Mouse (Mus musculus) small intestine, adult 2 months (tissue): ENCODE measurements around the gene Fam83f. TPM values are rescaled to one million over a fixed set of nuclear protein-coding genes. Genes with fewer than 3 reads are reported as not detected.
A peak's percentile ranks its signal among the peaks of the same experiment; 100 is the strongest.

ENCODE experiments used
- H3K27ac ChIP-seq: fragments of 200-500 bp; 2 replicates; pipeline ENCODE4 v1.5.1; 2012; ENCODE audit warnings: low read depth, low read length, control low read depth, inconsistent platforms; ENCODE audit not compliant: insufficient read depth
- H3K27me3 ChIP-seq: fragments of 200-500 bp; 2 replicates; pipeline ENCODE4 v1.6.1; 2012; ENCODE audit warnings: mild to moderate bottlenecking, moderate library complexity, low read length, inconsistent platforms; ENCODE audit not compliant: control insufficient read depth, insufficient read depth
- H3K36me3 ChIP-seq: fragments of 200-500 bp; 2 replicates; pipeline ENCODE4 v1.6.1; 2012; ENCODE audit warnings: mild to moderate bottlenecking, low read length, control low read depth, inconsistent platforms; ENCODE audit not compliant: control insufficient read depth, insufficient read depth
- H3K4me1 ChIP-seq: fragments of 200-500 bp; 2 replicates; pipeline ENCODE4 v1.6.1; 2012; ENCODE audit warnings: low read length, inconsistent platforms, mixed read lengths; ENCODE audit not compliant: control insufficient read depth, insufficient read depth, insufficient read length
- H3K4me3 ChIP-seq: fragments of 200-500 bp; 2 replicates; pipeline ENCODE4 v1.5.1; 2012; ENCODE audit warnings: low read depth, mild to moderate bottlenecking, control low read depth, inconsistent platforms, low read length, moderate library complexity
- CTCF ChIP-seq: fragments of 200-500 bp; IDR thresholded peaks from 2 replicates; pipeline ENCODE4 v1.5.1; 2012; ENCODE audit warnings: low read depth, mild to moderate bottlenecking, control low read depth, inconsistent platforms, low read length, moderate library complexity, mixed read lengths; ENCODE audit not compliant: insufficient replicate concordance, insufficient read length; ENCODE audit errors: extremely low read depth
- POLR2A ChIP-seq: fragments of 200-500 bp; IDR thresholded peaks from 2 replicates; pipeline ENCODE4 v1.6.1; 2012; ENCODE audit warnings: low read depth, mild to moderate bottlenecking, control low read depth, inconsistent platforms, low read length, moderate library complexity
- WGBS: fragments of 180-500 bp; shearing (Covaris S2); methylation state at CpG from one replicate; pipeline ENCODE4 v1.1.7; 2018; 5-methylcytosine and 5-hydroxymethylcytosine counted together
- polyA plus RNA-seq: library from polyadenylated mRNA; depleted of rRNA; stranded (reverse); fragments of >200 nt; gene quantifications from 2 replicates; pipeline ENCODE4 v1.2.3, GENCODE M21; 2012

Fam83f gene
- polyA plus RNA-seq, 1 experiment: 21.5 TPM

DNA sequence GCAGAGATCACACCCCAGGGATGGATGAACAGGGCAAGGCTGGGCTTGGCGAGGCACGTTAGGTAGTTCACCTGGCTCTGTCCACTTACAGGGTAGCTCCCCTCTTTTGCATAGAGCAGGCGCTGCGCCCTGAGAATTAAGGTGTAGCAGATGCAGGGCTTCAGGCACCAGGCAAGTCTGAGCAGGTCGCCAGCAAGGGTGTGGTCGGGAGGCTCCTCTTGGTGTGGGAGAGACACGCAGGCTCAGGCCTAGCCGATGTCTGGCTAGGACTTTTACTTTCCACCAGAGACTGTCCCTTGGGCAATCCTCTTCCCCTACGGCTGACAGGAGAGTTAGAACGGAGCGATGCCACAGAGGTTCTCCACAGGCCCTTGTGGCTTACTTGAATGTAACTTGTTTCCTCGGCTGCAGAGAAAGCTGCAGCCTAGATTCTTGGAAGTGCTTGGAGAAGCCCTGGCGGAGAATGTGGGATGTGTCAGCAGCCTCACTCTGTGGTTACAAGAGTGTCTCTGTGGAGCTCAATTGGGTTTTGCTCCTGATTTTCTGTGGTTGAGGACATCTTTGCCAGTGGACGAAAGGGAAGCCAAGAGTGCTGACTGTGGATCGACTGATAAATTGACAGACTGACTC lies 22.6 kb upstream of the Fam83f start:
- H3K27ac ChIP-seq: no peak overlapping the region
- peaks cover 10% of the 10 kb centered on the region for H3K4me1 ChIP-seq
- H3K27me3 ChIP-seq: no peaks in the 10 kb centered on the region
- H3K36me3 ChIP-seq: no peaks in the 10 kb centered on the region
- WGBS: 55% methylated on average over 15 of the region's 15 CpGs
- H3K4me3 ChIP-seq: no peak overlapping the region
- TF ChIP-seq POLR2A: no peak
- no peak for TF ChIP-seq CTCF

DNA sequence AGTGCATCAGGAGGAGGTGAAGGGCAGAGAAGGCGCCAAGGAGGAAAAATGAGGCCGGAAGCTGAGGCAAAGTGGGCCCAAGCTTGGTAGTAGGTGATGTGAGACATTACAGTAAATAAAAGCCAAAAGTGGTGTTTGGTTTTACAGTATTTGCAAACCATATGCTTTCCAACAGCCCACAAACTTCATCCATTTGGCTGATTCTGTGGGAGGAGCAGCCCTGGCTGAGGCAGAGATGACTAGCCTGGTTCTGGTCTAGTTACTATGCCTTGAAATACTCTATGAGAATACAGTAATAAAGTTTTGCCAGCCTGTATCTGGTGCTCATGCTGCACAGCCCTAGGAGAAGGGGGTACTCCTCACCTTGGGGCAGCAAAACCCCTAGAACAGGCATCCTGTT lies 21.2 kb upstream of the Fam83f start:
- H3K27me3 ChIP-seq: no peaks in the 10 kb centered on the region
- TF ChIP-seq POLR2A: no peak
- TF ChIP-seq CTCF: no peak
- no peaks in the 10 kb centered on the region for H3K36me3 ChIP-seq
- H3K27ac ChIP-seq: no peak overlapping the region
- H3K4me1 ChIP-seq: peaks cover 9% of the 10 kb centered on the region
- WGBS: 82% methylated on average over 2 of the region's 2 CpGs
- H3K4me3 ChIP-seq: no peak overlapping the region

DNA sequence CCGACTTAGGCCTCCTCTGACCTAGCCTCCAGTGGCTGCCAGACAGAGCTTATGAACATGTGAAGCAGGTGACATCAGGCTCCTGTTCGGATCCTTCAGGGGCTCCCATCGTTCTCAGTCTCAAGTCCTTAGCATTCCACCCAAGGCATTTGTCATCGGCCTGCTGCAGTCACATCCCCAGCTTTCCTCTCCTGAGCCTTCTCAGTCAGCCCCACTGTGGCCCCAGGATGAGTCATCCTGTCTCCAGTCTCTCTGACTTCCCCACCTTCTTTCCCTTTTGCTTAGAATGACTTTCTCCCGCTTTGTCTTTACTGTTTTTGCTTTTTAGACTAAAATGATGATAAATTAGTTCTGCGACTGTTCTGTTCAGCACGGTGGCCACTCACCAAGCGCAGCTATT lies 17.8 kb upstream of the Fam83f start:
- Histone ChIP-seq H3K27me3 (no peaks in the 10 kb centered on the region), H3K4me3 (no peak overlapping the region), H3K27ac (no peak overlapping the region), H3K36me3 (no peaks in the 10 kb centered on the region), H3K4me1 (peaks cover 2% of the 10 kb centered on the region)
- WGBS: 62% methylated on average over 8 of the region's 8 CpGs
- no peak for TF ChIP-seq CTCF
- TF ChIP-seq POLR2A: no peak

DNA sequence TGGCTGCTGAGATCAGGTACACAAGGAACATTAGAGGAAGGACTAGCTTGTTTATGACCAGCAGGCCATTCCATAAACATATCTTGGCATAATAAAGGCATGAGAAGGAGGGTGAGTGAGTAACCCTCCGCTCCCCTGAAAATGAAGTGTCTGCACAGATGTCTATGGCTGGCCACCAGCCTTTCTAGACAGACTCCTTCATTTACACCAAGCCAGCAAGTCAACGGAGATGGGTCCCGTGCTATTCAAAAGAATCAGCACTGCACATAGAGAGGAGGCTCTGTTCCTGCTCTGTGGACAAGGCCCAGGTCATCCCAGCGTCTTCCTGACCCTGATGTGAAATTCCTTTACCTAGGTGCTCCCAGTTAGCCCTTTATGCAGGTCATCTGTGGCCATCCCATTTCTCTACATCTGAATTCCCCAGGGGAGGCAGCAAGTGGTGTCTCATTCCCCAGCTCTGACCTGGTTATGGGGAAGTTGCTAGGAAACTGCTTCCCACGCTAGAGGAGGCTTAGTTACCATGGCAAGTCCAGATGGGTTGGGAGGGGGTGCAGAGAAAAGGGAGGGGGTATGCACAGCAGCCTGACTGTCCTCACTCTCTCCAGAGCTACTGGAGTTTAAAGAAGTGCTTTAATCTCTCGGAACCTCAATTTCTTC lies 12.7 kb upstream of the Fam83f start:
- 82% methylated on average over 6 of the region's 6 CpGs for WGBS
- H3K4me3 ChIP-seq: no peak overlapping the region
- no peak overlapping the region for H3K27ac ChIP-seq
- no peak for TF ChIP-seq CTCF
- no peak for TF ChIP-seq POLR2A
- no peaks in the 10 kb centered on the region for H3K4me1 ChIP-seq
- H3K27me3 ChIP-seq: no peaks in the 10 kb centered on the region
- no peaks in the 10 kb centered on the region for H3K36me3 ChIP-seq

DNA sequence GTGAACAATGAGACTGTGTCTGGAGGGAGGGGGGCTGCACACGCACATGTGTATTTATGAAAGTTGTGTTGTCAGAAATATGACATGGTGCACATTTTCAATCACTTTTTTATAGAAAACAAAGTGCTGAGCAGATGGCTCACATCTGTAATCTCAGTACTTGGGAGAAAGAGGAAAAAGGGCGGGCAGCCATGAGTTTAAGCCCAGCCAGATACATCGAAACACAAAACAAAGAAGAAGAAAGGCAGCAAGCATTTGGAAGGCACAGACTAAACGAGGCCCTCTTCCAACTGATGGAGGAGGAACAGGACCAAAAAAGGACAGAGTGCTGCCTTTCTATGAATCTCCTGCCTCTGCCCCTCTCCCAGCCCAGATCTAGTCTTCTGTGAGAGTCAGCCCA lies 10.7 kb upstream of the Fam83f start:
- no peak overlapping the region for H3K27ac ChIP-seq
- TF ChIP-seq POLR2A: no peak
- TF ChIP-seq CTCF: no peak

DNA sequence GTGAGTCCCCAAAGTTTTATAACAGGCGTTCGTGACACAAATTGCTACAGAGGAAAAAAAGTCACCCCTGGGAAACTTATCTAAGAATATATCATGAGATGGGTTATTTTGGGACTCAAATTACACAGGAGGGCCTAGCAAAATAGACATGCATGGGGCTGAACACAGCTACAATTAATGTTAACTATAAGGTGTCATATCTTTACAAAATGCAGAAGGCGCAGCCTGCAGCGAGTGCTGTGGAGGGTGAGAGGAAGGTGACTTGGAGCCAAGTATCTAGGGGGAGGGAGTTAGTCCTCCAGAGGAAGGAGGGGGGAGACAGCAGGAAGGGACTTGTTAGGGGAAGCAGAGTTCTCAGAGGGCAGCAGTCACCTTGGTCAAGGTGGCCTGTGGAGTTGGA lies 7.2 kb upstream of the Fam83f start:
- no peaks in the 10 kb centered on the region for H3K36me3 ChIP-seq
- WGBS: 85% methylated on average over 4 of the region's 4 CpGs
- TF ChIP-seq POLR2A: no peak
- TF ChIP-seq CTCF: no peak
- H3K4me1 ChIP-seq: no peaks in the 10 kb centered on the region
- no peak overlapping the region for H3K27ac ChIP-seq
- H3K4me3 ChIP-seq: no peak overlapping the region
- H3K27me3 ChIP-seq: no peaks in the 10 kb centered on the region

More for the DNA sequence above, 10.7 kb upstream of the Fam83f start:
- 63% methylated on average over 4 of the region's 4 CpGs for WGBS
- H3K27me3 ChIP-seq: no peaks in the 10 kb centered on the region
- H3K36me3 ChIP-seq: no peaks in the 10 kb centered on the region
- H3K4me1 ChIP-seq: no peaks in the 10 kb centered on the region
- H3K4me3 ChIP-seq: no peak overlapping the region

DNA sequence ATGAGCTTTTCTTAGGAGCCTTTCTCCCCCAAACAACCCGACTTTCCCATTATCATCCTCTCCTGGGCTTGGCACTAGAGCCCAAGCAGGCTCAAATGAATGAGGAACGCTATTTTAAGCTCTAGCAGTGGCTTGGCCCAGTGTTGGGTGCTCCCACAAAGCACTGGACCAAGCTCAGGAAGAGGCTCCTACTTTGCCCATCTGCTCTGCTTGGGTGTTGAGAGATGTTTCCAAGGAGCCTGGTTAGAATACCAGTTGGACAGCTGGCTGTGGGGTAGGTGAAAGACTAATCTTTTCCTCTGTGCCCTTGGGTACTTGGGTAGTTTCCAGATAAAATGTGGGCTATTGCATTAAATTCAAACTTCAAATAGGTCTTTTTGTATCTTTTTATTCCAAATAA lies 1.2 kb downstream of the Fam83f start:
- H3K27ac ChIP-seq: peak overlapping the region; percentile 38
- peaks cover 15% of the 10 kb centered on the region; the same call in 1 of the 2 replicates for H3K4me1 ChIP-seq
- no peaks in the 10 kb centered on the region for H3K27me3 ChIP-seq
- 27% methylated on average over 2 of the region's 2 CpGs for WGBS
- H3K4me3 ChIP-seq: peak overlapping the region; percentile 72
- no peaks in the 10 kb centered on the region for H3K36me3 ChIP-seq
- no peak for TF ChIP-seq CTCF
- TF ChIP-seq POLR2A: no peak
